Mouse (Mus musculus) myocyte (in vitro differentiated cells): ENCODE data around the gene Abhd14b.

ENCODE experiments used
- E2F4 ChIP-seq: IDR thresholded peaks from one replicate; pipeline ENCODE4 v1.6.1; 2011; ENCODE audit warnings: mild to moderate bottlenecking, control low read depth, moderate library complexity; ENCODE audit not compliant: insufficient read depth
- MYOD1 ChIP-seq, 3 experiments: IDR thresholded peaks; one replicate each; pipeline ENCODE4 v1.6.1; 2011; ENCODE audit warnings: control low read depth in 2 of 3, low read depth in 2 of 3, mild to moderate bottlenecking in 2 of 3, moderate library complexity in 1 of 3; ENCODE audit not compliant: insufficient read length in 2 of 3, control insufficient read depth in 1 of 3
- POLR2A ChIP-seq: IDR thresholded peaks from one replicate; pipeline ENCODE4 v1.6.1; 2011; ENCODE audit warnings: low read depth, mild to moderate bottlenecking, control low read depth, moderate library complexity; ENCODE audit not compliant: insufficient read length
- POLR2AphosphoS2 ChIP-seq: IDR thresholded peaks from one replicate; pipeline ENCODE4 v1.6.1; 2011; ENCODE audit warnings: low read depth, control low read depth; ENCODE audit not compliant: insufficient read length
- USF1 ChIP-seq: IDR thresholded peaks from one replicate; pipeline ENCODE4 v1.6.1; 2011; ENCODE audit warnings: low read depth, mild to moderate bottlenecking, control low read depth, moderate library complexity

DNA sequence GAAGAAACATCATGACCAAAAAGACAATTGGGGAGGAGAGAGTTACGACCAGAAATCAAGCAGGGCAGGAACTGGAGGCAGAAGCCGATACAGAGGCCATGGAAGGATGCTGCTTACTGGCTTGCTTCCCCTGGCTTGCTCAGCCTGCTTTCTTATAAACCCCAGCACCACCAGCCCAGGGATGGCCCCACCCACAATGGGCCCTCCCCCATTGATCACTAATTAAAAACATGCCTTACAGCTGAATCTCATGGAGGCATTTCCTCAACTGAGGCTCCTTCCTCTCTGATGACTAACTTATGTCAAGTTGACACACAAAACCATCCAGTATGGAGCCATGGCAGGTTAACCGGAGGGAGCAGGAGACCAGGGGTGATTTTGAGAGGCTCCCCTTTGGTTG, 47.5 kb upstream of the Abhd14b start:
- TF ChIP-seq POLR2A: no peak
- no peak for TF ChIP-seq MYOD1 (IDR thresholded peaks at IDR 0.05; ENCODE audit: control insufficient read depth in 1 of 3, insufficient read length in 2 of 3, low read depth in 2 of 3)
- TF ChIP-seq E2F4: no peak
- no peak for TF ChIP-seq USF1
- TF ChIP-seq POLR2AphosphoS2: no peak
